Mouse (Mus musculus) naive thymus-derived CD4-positive, alpha-beta T cell, adult 2 months (primary cell): ENCODE data around the gene Ginm1.

Source experiments
- DNase-seq: peaks from one replicate; pipeline ENCODE4 v3.0.0-alpha.2; 2011; ENCODE audit warnings: low read depth

The Ginm1 gene

GRCm38 (mm10) chr10:7792751-7793385 is at the start of gene Ginm1, which contains the start of gene Ppil4:
Ginm1 (minus strand) TSS chr10:7792824.
Ppil4 (plus strand) TSS chr10:7792891.
- DNase-seq, result peak; percentile 94

DNA sequence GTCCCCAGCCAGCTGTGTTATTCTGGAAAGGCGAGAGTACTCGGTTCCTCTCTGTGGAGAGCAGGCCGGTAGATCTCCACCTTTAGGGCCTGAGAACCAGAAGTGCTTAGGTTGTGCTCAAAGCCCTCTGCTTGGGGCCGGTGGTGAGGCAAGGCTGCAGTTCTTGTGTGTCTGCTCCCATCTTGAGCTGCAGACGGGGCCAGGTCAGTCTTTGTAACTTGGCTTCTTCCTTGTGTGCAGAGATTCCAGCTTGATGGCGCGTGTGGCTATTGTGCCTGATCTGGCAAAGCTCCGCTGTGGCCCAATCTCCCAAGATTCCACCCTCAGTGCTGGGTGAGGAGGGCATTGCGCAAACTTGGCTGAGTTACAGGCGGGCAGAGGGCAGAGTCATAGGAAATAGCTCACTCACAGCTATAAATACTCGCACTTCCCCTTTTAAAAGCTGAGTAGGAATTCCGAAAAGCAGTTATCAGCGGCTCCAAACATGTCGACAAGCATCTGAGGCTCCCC is 49.0 kb upstream of the Ginm1 start:
- no peak for DNase-seq

- no peak for DNase-seq
Observed at GRCm38 (mm10) chr10:7840785-7841184, 48.2 kb upstream of the Ginm1 start.

GRCm38 (mm10) chr10:7840353-7840733 is 47.7 kb upstream of the Ginm1 start:
- no peak for DNase-seq

- peak; percentile 76 for DNase-seq
Observed at GRCm38 (mm10) chr10:7839551-7840352, 47.1 kb upstream of the Ginm1 start.

- DNase-seq, result no peak
Observed at GRCm38 (mm10) chr10:7838874-7839421, 46.3 kb upstream of the Ginm1 start.

DNA sequence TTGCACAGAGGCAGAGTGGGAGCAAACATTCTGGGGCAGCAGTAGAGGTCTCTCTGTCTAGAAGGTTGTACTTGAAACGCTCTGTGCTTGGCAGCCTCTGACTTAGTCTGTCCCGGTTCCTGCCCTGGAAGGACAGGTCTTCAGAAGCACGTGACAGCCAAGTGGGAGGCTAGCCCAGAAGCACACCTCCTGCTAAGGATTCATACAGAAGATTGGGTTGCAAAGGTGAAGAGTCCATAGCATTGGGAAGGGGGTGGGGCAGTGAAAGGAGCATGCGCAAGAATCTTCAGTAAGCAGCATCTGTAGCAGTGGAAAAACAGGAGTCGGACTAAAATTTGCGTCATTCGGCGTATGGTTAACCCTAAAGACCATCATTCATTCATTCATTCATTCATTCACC is 45.4 kb upstream of the Ginm1 start:
- DNase-seq, result no peak

DNA sequence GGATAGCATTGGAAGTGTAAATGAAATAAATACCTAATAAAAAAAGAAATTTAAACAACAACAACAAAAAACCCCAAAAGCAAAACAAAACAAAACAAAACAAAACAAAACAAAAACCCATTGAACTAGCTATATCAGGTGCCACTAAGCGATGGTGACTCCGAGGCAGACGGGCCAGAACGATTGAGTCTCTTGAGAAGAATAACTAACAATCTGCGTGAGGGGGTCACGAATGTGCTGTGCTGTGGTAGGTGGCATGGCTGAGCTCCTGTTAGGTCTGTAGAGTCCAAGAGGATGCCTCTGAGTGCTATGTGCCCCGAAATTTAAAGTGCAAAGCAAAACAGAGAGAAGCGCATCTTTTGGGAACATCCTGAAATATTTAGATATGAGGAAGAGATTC is 44.8 kb upstream of the Ginm1 start:
- no peak for DNase-seq

GRCm38 (mm10) chr10:7836902-7837301 is 44.3 kb upstream of the Ginm1 start:
- no peak for DNase-seq

DNA sequence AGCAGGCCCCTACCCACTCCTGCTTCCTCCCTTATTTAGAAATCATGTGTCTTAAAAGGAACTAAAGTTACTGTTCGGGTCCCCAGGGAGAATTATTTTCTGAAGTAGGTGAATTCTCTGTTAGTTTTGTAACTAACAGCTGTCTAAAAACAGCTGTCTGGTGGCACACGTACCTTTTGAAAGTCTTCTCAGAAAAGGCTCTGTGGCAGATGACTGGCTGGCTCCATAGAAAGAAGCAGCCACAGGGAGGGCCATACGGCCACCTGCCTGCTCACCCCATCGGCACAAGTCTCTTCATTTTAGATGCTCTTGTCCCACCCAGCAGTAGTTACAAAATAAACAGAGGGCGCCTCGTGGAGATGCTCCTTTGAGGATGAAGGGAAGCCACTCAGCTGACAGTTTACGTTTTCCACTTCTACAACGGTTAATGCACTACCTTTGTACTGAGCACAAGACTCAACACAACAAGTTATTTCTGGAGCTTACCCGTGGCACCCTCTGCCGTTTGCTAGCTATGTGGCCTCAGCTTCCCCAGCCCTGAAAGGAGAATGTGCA is 42.1 kb upstream of the Ginm1 start:
- DNase-seq, result peak; percentile 72

- peak; percentile 42 for DNase-seq
Observed at GRCm38 (mm10) chr10:7833377-7834165, 40.9 kb upstream of the Ginm1 start.

DNA sequence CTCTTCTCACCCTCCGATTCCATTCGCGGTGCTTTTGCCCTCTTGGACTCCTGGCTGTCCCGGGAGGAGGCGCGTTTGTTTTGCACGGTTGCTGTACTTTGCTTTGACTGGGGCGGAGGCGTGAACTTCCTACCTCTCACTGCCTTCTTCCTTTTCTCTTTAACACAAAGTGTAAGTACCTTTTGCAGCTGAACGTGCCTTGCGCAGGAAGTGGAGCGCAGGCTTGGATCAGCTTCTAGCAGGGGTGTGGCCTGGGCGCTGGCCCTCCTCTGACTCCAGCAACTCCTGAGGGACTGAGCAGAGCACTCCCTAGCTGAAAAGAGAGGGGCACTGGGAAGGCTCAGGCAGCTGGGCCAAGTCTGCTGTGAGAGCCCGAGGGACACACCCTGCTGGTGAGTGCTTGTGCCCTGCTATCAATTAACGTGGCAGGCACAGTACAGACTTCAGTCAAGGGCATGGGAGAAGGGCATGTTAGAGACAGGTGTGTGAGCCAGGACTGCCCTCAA is 39.6 kb upstream of the Ginm1 start, which contains the start of gene Zc3h12d:
Gene Zc3h12d, plus strand, starts transcription at position 300 of the 506 bp plus-strand sequence.
- peak; percentile 83 for DNase-seq

GRCm38 (mm10) chr10:7826106-7826505 is 33.5 kb upstream of the Ginm1 start:
- DNase-seq, result peak; percentile 74

- no peak for DNase-seq
Observed at GRCm38 (mm10) chr10:7825281-7825665, 32.6 kb upstream of the Ginm1 start.

GRCm38 (mm10) chr10:7824663-7825280 is 32.1 kb upstream of the Ginm1 start:
- DNase-seq, result peak; percentile 89

DNA sequence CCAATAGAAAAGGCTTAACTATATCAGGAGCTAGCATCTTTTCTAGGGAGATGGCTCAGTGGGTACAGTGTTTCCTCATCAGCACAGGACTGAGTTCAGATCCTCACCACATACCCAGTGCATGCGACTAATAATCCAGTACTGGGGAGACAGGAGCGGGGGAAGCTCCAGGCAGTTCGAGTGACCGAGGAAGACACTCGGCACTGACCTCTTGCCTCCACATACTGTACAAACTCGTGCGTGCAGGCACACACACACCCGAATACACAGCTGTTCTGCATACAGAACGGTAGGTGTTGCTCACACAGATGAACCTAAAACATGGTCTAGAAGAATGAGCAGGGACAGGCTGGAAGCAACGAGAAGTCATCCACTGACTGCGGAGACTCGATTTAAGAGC is 29.4 kb upstream of the Ginm1 start:
- no peak for DNase-seq

GRCm38 (mm10) chr10:7820171-7820570 is 27.5 kb upstream of the Ginm1 start:
- no peak for DNase-seq

DNA sequence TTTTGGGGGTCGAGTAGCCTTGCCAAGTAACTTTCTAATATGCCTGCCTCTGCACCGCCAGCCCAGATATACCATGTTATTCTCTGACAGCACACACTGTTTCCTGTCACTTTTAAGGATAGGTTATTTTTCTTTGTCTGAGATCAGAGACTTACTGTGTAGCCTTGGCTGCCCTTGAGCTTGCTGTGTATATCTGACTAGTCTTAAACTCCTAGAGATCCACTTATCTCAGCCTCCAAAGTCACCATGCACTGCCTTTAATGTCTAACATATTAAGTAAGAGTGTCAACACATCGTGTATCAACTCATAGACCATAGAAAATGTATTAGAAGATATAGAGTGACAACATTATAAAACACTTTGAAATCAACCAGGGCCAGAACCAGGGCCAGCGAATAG is 27.0 kb upstream of the Ginm1 start:
- DNase-seq, result peak; percentile 44

GRCm38 (mm10) chr10:7819156-7819555 is 26.5 kb upstream of the Ginm1 start:
- no peak for DNase-seq

GRCm38 (mm10) chr10:7818676-7819075 is 26.1 kb upstream of the Ginm1 start:
- DNase-seq, result no peak

- no peak for DNase-seq
Observed at GRCm38 (mm10) chr10:7816476-7816875, 23.9 kb upstream of the Ginm1 start.
